In the genomic region with DNA sequence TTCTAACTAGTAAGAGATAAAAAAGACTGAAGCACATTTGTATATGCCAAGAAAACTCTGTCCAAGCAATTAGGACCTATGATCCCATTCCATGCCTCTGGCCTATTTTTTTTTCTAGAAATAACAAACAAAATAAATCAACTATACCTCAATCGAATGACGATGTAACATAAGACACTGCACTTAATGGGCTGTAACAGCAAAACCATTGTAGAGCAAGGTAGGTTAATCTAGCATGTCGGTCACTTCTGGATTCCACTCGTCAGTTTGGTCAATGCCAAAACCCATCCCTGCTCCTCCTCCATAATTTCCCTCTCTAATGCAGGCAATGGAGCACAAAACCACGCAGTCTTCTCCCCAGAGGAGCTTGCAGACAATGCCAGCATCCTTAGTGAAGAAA, we compare ENCODE assay signal across 24 mouse cellular contexts.
DNase-seq lines count a peak whose midpoint lies in the region; ATAC-seq lines count a peak whose summit lies in the region.
"Had no signal": no experiment of that assay in that cellular context is flagged by ENCODE, and none has a peak within 500 bp of the region (broad histone marks: within the 10 kb centered on the region; RNA-seq: fewer than 3 reads in every experiment).

No protein-coding gene starts in this region.

- H3K9ac ChIP-seq in hindbrain, embryonic 11.5 days (ENCODE audit: low read depth, low read length) = no peak overlapping the region
- H3K9ac ChIP-seq in hindbrain, embryonic 14.5 days = no peak overlapping the region
- H3K9ac ChIP-seq in kidney, embryonic 14.5 days (ENCODE audit: low read depth, low read length) = no peak overlapping the region
- no peak overlapping the region for H3K9ac ChIP-seq in kidney, embryonic 16.5 days (replicated peaks; ENCODE audit: low read length)
- H3K9ac ChIP-seq: embryonic facial prominence, embryonic 12.5 days; forebrain, embryonic 13.5 days; forebrain, embryonic 15.5 days had no signal

- DNase-seq in hindbrain, embryonic 11.5 days (ENCODE audit: low spot score) = no peak
- no peak for DNase-seq in hindbrain, embryonic 14.5 days (ENCODE audit: low spot score)
- no peak for DNase-seq in kidney, adult 8-10 months
- no peak for DNase-seq in kidney, adult 9 months
- DNase-seq: adrenal gland, adult 8-10 months; adrenal gland, postnatal 14 days; adrenal gland, postnatal 36 days; B cell, adult 2 months; cerebellum, adult 11-12 months; cerebellum, adult 2 months; cerebellum, adult 9-10 months; cerebellum, postnatal 10 days; cerebellum, postnatal 25 days had no signal

- H3K27me3 ChIP-seq in hindbrain, embryonic 11.5 days (ENCODE audit: control insufficient read depth, insufficient read depth, low read length) = no peaks in the 10 kb centered on the region
- H3K27me3 ChIP-seq in hindbrain, embryonic 14.5 days (ENCODE audit: control insufficient read depth, insufficient read depth, low read length) = no peaks in the 10 kb centered on the region
- no peaks in the 10 kb centered on the region for H3K27me3 ChIP-seq in kidney, embryonic 14.5 days (ENCODE audit: control insufficient read depth, insufficient read depth, low read length)
- H3K27me3 ChIP-seq in kidney, embryonic 16.5 days (ENCODE audit: insufficient read depth, low read length) = no peaks in the 10 kb centered on the region
- H3K27me3 ChIP-seq: CH12.LX; embryonic facial prominence, embryonic 12.5 days; forebrain, embryonic 13.5 days; forebrain, embryonic 15.5 days; Patski had no signal

- H3K9me3 ChIP-seq in hindbrain, embryonic 11.5 days (ENCODE audit: control insufficient read depth, low read length) = no peaks in the 10 kb centered on the region
- no peaks in the 10 kb centered on the region for H3K9me3 ChIP-seq in hindbrain, embryonic 14.5 days (ENCODE audit: control insufficient read depth, low read length)
- H3K9me3 ChIP-seq in kidney, embryonic 14.5 days (ENCODE audit: control insufficient read depth, low read length) = no peaks in the 10 kb centered on the region
- H3K9me3 ChIP-seq in kidney, embryonic 16.5 days (ENCODE audit: low read length) = no peaks in the 10 kb centered on the region
- H3K9me3 ChIP-seq: embryonic facial prominence, embryonic 10.5 days; embryonic facial prominence, embryonic 12.5 days; forebrain, embryonic 13.5 days; forebrain, embryonic 15.5 days had no signal

- H3K27ac ChIP-seq in hindbrain, embryonic 11.5 days (ENCODE audit: low read depth, low read length) = no peak overlapping the region
- H3K27ac ChIP-seq in hindbrain, embryonic 14.5 days = no peak overlapping the region
- H3K27ac ChIP-seq in kidney, embryonic 14.5 days (ENCODE audit: low read depth, low read length) = no peak overlapping the region
- no peak overlapping the region for H3K27ac ChIP-seq in kidney, embryonic 16.5 days (ENCODE audit: low read length)
- H3K27ac ChIP-seq: embryonic facial prominence, embryonic 10.5 days; embryonic facial prominence, embryonic 12.5 days; forebrain, embryonic 13.5 days; forebrain, embryonic 15.5 days had no signal

- 0 out of 2 replicates have a peak, but pooled peaks have one; percentile 17 for ATAC-seq in hindbrain, embryonic 11.5 days (ENCODE audit: low FRiP score)
- ATAC-seq in hindbrain, embryonic 14.5 days (ENCODE audit: low FRiP score) = no peak
- peak; percentile 76; the same call in 1 of the 2 replicates for ATAC-seq in kidney, embryonic 14.5 days (ENCODE audit: low FRiP score, low TSS enrichment)
- peak; percentile 61; the same call in 1 of the 2 replicates for ATAC-seq in kidney, embryonic 16.5 days (ENCODE audit: low FRiP score, low TSS enrichment)
- ATAC-seq: activated CD4-positive, CD25-positive, alpha-beta regulatory T cell, adult 4 months; CD4-positive, CD25-positive, alpha-beta regulatory T cell, adult 4 months; forebrain, embryonic 13.5 days; forebrain, embryonic 15.5 days; Patski had no signal

- WGBS in hindbrain, embryonic 11.5 days = 65% methylated on average over 5 of the region's 5 CpGs
- WGBS in hindbrain, embryonic 14.5 days = 59% methylated on average over 5 of the region's 5 CpGs
- WGBS in kidney, embryonic 14.5 days = 34% methylated on average over 5 of the region's 5 CpGs
- WGBS in kidney, embryonic 16.5 days = 34% methylated on average over 5 of the region's 5 CpGs

- no peak overlapping the region for H3K4me2 ChIP-seq in hindbrain, embryonic 11.5 days (replicated peaks; ENCODE audit: low read depth, low read length)
- H3K4me2 ChIP-seq in hindbrain, embryonic 14.5 days (replicated peaks) = no peak overlapping the region
- no peak overlapping the region for H3K4me2 ChIP-seq in kidney, embryonic 14.5 days (replicated peaks; ENCODE audit: low read depth, low read length)
- H3K4me2 ChIP-seq in kidney, embryonic 16.5 days (replicated peaks; ENCODE audit: low read depth, low read length) = no peak overlapping the region
- H3K4me2 ChIP-seq: embryonic facial prominence, embryonic 12.5 days; forebrain, embryonic 13.5 days; forebrain, embryonic 15.5 days had no signal

- H3K36me3 ChIP-seq in hindbrain, embryonic 11.5 days (ENCODE audit: control insufficient read depth, insufficient read depth, low read length) = no peaks in the 10 kb centered on the region
- H3K36me3 ChIP-seq in hindbrain, embryonic 14.5 days (replicated peaks; ENCODE audit: control insufficient read depth, insufficient read depth) = no peaks in the 10 kb centered on the region
- no peaks in the 10 kb centered on the region for H3K36me3 ChIP-seq in kidney, embryonic 14.5 days (ENCODE audit: control insufficient read depth, insufficient read depth, low read length)
- H3K36me3 ChIP-seq in kidney, embryonic 16.5 days (ENCODE audit: insufficient read depth, low read length) = no peaks in the 10 kb centered on the region
- H3K36me3 ChIP-seq: embryonic facial prominence, embryonic 10.5 days; embryonic facial prominence, embryonic 12.5 days; forebrain, embryonic 15.5 days; G1E had no signal

- H3K4me3 ChIP-seq in hindbrain, embryonic 11.5 days (ENCODE audit: low read depth, low read length) = no peak overlapping the region
- no peak overlapping the region for H3K4me3 ChIP-seq in hindbrain, embryonic 14.5 days (replicated peaks; ENCODE audit: low read length)
- no peak overlapping the region for H3K4me3 ChIP-seq in kidney, embryonic 14.5 days (ENCODE audit: low read length)
- H3K4me3 ChIP-seq in kidney, embryonic 16.5 days (ENCODE audit: low read length) = no peak overlapping the region
- H3K4me3 ChIP-seq: embryonic facial prominence, embryonic 10.5 days; embryonic facial prominence, embryonic 12.5 days; forebrain, embryonic 13.5 days; forebrain, embryonic 15.5 days had no signal

- H3K4me1 ChIP-seq in hindbrain, embryonic 11.5 days (replicated peaks; ENCODE audit: control insufficient read depth, insufficient read depth, low read length) = no peaks in the 10 kb centered on the region
- H3K4me1 ChIP-seq in hindbrain, embryonic 14.5 days (replicated peaks; ENCODE audit: control insufficient read depth, insufficient read depth, low read length) = no peaks in the 10 kb centered on the region
- H3K4me1 ChIP-seq in kidney, embryonic 14.5 days (ENCODE audit: control insufficient read depth, insufficient read depth, low read length) = no peaks in the 10 kb centered on the region
- 0 out of 2 replicates have a peak, but pooled peaks cover 2% of the 10 kb centered on the region for H3K4me1 ChIP-seq in kidney, embryonic 16.5 days (ENCODE audit: insufficient read depth, low read length)
- H3K4me1 ChIP-seq: embryonic facial prominence, embryonic 10.5 days; embryonic facial prominence, embryonic 12.5 days; forebrain, embryonic 13.5 days; forebrain, embryonic 15.5 days had no signal
